Mouse (Mus musculus): ENCODE measurements around the gene Gja8. TPM values are rescaled to one million over a fixed set of nuclear protein-coding genes. Genes with fewer than 3 reads are reported as not detected.

Gene Gja8
- polyA plus RNA-seq, 1 experiment from 2014 or later: 0.07 TPM

DNA sequence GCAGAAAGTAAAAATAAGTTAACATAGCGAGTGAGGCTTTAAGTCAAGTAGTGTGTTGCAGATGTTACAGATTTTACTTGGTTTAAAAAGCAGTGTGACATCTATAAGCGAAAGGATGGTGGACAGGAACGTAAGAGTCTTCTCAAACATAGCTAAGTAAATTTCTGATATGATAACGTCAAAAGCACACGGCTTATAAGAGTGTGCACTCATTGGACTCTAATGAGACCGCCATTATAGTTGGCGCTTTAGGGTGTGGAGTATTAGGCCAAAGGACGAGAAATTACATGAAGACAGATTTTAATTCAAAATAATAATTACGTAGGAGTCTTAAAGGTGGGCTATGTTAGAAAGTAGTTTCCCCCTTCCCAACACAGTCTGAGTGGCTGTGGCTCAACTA lies 20.2 kb downstream of the Gja8 start:
- H3K27me3 ChIP-seq (ENCODE audit: insufficient read depth, low read length): no peaks in the 10 kb centered on the region
- no peak for ATAC-seq (replicated peaks; ENCODE audit: low FRiP score, low read depth)
- H3K4me1 ChIP-seq (replicated peaks; ENCODE audit: insufficient read depth, low read length): no peaks in the 10 kb centered on the region
- peak overlapping the region; percentile 78 for H3K9ac ChIP-seq (ENCODE audit: low read depth, low read length)
- WGBS: 45% methylated on average over 9 of the region's 9 CpGs
- H3K4me2 ChIP-seq (ENCODE audit: low read length): peak overlapping the region; percentile 76
- no peak for DNase-seq (ENCODE audit: low spot score)
- peak overlapping the region; percentile 81 for H3K4me3 ChIP-seq (replicated peaks; ENCODE audit: low read depth, low read length)
- no peaks in the 10 kb centered on the region for H3K9me3 ChIP-seq (replicated peaks; ENCODE audit: low read length)
- H3K27ac ChIP-seq: no peak overlapping the region
- no peak for TF ChIP-seq CTCF (IDR thresholded peaks at IDR 0.05; ENCODE audit: low read depth)
- no peaks in the 10 kb centered on the region for H3K36me3 ChIP-seq (ENCODE audit: insufficient read depth, low read length)

DNA sequence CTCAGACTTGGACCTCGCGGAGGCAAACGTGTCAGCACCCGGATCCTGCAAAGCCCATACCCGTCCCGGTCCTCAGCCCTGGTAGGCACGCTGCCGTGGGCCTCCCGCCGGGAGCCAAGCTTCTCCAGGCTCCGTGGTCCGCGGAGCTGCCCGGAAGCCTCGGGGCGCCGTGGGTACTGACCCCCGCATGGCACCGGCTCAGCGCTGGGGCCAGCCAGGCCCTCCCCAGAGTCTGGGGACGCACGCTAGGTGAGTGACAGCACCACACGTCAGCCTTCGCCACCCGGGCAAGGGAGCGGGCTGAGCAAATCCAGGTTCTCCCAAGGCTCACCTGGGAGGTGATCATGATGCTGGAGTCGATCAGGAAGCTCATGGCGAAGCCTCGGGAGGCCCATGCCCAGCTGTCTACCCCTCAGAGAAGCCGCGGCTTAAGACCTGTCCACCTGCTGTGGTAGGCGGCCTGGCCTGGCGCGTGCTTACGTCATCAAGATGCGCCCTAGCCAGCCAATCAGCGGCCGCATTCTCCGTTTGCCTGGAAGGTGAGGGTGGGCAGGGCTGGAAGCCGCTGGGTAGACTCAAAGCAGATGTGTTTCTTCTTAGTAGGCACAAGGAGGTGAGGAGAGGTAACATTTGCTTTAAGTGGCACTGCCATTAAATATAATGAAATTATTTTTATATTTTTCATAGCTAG lies 20.8 kb downstream of the Gja8 start, which contains the start of gene Gpr89:
Gene Gpr89 (minus strand): TSS at position 496 of the 691 bp plus-strand sequence.
- no peak within 1 kb of the TSS for H3K27ac ChIP-seq
- DNase-seq (ENCODE audit: low spot score) (peak; percentile 93), ATAC-seq (replicated peaks; ENCODE audit: low FRiP score, low read depth) (peak; percentile 96)
- peak within 1 kb of the TSS; percentile 78 for H3K9ac ChIP-seq (ENCODE audit: low read depth, low read length)
- no peak for TF ChIP-seq CTCF (IDR thresholded peaks at IDR 0.05; ENCODE audit: low read depth)
- H3K4me1 ChIP-seq (replicated peaks; ENCODE audit: insufficient read depth, low read length): no peaks in the 10 kb centered on the region
- no peaks in the 10 kb centered on the region for H3K27me3 ChIP-seq (ENCODE audit: insufficient read depth, low read length)
- WGBS: under 1% methylated on average over 40 of the region's 40 CpGs
- H3K9me3 ChIP-seq (replicated peaks; ENCODE audit: low read length): no peaks in the 10 kb centered on the region
- H3K4me3 ChIP-seq (replicated peaks; ENCODE audit: low read depth, low read length): peak within 1 kb of the TSS; percentile 81
- peak within 1 kb of the TSS; percentile 76 for H3K4me2 ChIP-seq (ENCODE audit: low read length)
- H3K36me3 ChIP-seq (ENCODE audit: insufficient read depth, low read length): no peaks in the 10 kb centered on the region

DNA sequence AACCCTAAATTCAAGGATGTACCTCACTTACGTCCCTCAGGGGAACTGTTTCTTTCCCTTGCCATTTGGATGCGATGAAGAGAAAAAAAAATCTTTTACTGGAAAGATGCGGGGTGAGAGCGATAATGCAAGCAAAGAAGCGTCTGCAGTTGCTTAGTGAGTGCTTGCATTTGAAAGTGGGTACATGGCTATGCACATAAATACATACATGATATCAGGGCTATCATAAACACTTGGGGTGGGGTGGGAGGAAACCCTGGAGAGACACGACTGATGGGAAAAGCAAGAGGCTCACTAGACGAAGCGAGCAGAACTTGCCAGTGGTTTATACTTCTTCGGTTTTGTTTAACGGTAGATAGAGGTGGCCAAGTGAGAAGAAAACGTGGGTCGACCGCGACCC lies 21.4 kb downstream of the Gja8 start, which contains the start of gene Gja5:
Gene Gja5 (plus strand): TSS at position 301 of the 400 bp plus-strand sequence.
- no peak for ATAC-seq (replicated peaks; ENCODE audit: low FRiP score, low read depth)
- WGBS: 14% methylated on average over 14 of the region's 14 CpGs

DNA sequence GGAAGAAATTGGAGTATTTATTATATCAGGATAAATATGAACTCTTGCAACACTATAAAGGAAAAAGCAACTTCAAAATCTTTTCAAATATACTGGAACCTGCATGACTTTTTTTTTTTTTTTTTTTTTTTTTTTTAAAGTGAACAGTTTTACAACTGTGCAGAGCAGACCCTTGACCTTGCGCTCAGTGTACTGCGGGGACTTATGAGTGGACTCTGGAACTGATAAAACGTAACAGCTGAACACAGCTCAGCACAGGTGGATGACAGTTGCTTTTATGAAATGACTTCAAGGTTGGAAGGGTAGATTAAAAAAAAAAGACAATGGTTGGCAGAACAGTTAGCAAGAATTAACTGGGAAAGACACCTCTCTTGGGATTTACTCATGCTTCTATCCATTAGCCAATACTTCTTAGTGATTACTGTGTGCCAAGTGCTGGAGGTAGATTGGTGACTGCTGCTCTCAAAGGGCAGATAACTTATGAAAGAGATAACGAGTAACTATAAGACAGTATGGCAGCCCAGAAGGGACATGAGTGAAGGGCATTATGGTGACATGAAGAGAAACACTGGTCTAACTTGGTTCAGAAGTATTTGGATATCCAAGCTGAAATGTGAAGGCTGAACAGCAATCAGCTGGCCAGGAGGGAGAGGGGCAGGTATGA lies 23.4 kb downstream of the Gja8 start:
- no peak for DNase-seq (ENCODE audit: low spot score)
- H3K27ac ChIP-seq: no peak overlapping the region

More for the DNA sequence above, 21.4 kb downstream of the Gja8 start, which contains the start of gene Gja5:
- Histone ChIP-seq H3K36me3 (ENCODE audit: insufficient read depth, low read length) (no peaks in the 10 kb centered on the region), H3K4me3 (replicated peaks; ENCODE audit: low read depth, low read length) (peak within 1 kb of the TSS; percentile 81), H3K27me3 (ENCODE audit: insufficient read depth, low read length) (no peaks in the 10 kb centered on the region), H3K9ac (ENCODE audit: low read depth, low read length) (peak within 1 kb of the TSS; percentile 78), H3K27ac (no peak within 1 kb of the TSS), H3K4me1 (replicated peaks; ENCODE audit: insufficient read depth, low read length) (no peaks in the 10 kb centered on the region), H3K9me3 (replicated peaks; ENCODE audit: low read length) (no peaks in the 10 kb centered on the region), H3K4me2 (ENCODE audit: low read length) (peak within 1 kb of the TSS; percentile 76)
- no peak for TF ChIP-seq CTCF (IDR thresholded peaks at IDR 0.05; ENCODE audit: low read depth)
- DNase-seq (ENCODE audit: low spot score): no peak

DNA sequence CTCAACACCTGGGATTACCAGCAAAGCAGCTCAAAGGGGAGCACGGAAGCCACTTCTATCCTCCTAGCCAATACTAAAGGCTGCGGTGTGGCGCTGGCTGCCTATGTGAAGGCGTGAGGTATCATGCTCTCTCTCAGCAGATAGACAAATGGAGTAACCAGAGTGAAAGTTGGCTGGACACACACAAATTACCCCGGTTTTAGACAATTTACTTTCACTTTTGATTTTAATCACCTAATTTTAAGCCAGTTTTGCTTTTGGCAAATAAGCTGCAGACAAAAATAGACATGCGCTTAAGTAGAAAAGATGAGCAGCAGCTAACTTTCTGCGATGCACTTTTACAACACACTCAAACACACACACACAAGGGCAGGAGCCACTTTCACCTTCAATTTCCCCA lies 42.1 kb downstream of the Gja8 start:
- Histone ChIP-seq H3K27ac (no peak overlapping the region), H3K4me1 (replicated peaks; ENCODE audit: insufficient read depth, low read length) (no peaks in the 10 kb centered on the region), H3K4me3 (replicated peaks; ENCODE audit: low read depth, low read length) (no peak overlapping the region), H3K36me3 (ENCODE audit: insufficient read depth, low read length) (peaks cover 16% of the 10 kb centered on the region), H3K27me3 (ENCODE audit: insufficient read depth, low read length) (no peaks in the 10 kb centered on the region), H3K9ac (ENCODE audit: low read depth, low read length) (no peak overlapping the region), H3K4me2 (ENCODE audit: low read length) (no peak overlapping the region), H3K9me3 (replicated peaks; ENCODE audit: low read length) (no peaks in the 10 kb centered on the region)
- 96% methylated on average over 7 of the region's 7 CpGs for WGBS
- DNase-seq (ENCODE audit: low spot score): no peak
- TF ChIP-seq CTCF (IDR thresholded peaks at IDR 0.05; ENCODE audit: low read depth): no peak
- ATAC-seq (replicated peaks; ENCODE audit: low FRiP score, low read depth): no peak

More for the DNA sequence above, 23.4 kb downstream of the Gja8 start:
- Histone ChIP-seq H3K4me3 (replicated peaks; ENCODE audit: low read depth, low read length) (no peak overlapping the region), H3K9ac (ENCODE audit: low read depth, low read length) (no peak overlapping the region), H3K36me3 (ENCODE audit: insufficient read depth, low read length) (peaks cover 4% of the 10 kb centered on the region; the same call in 1 of the 2 replicates), H3K9me3 (replicated peaks; ENCODE audit: low read length) (no peaks in the 10 kb centered on the region), H3K4me2 (ENCODE audit: low read length) (no peak overlapping the region), H3K4me1 (replicated peaks; ENCODE audit: insufficient read depth, low read length) (no peaks in the 10 kb centered on the region), H3K27me3 (ENCODE audit: insufficient read depth, low read length) (no peaks in the 10 kb centered on the region)
- 72% methylated on average over 4 of the region's 4 CpGs for WGBS
- ATAC-seq (replicated peaks; ENCODE audit: low FRiP score, low read depth): no peak
- no peak for TF ChIP-seq CTCF (IDR thresholded peaks at IDR 0.05; ENCODE audit: low read depth)

DNA sequence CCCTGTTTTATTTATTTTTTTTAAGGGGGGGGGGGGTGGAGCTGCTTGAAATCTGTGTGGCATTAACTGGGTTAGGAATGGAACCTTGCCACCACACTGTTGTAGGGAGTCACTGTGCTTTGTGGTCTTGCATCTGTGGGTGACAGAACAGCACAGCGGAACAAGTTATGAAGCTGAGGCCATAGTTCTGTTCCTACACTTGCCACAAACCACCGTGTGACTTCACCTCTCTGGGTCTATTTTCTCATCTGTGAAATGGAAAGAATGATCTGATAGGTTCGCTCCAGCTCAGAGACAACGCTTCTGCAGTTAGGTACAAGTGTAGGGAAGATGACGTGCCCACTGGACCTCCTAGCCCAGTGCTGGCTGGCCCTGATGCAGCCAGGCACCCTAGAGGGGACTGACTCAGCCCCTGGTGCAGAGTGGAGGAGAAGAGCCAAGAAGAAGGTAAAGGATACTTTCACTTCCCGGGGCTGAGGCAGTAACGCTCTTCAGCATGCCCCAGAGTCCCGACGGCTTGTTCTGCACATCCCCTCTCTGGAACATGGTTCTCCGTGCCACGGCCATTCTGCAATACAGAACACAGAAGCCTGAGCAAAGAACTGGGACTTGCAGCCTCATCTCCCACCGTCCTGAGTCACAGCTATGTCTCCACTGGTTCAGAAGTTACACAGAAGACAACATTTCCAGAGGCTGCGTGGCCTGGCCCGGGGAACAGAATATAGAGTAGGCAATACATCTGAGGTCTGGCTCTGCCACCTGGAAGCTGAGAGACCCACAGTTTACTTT lies 43.6 kb downstream of the Gja8 start:
- no peak for TF ChIP-seq CTCF (IDR thresholded peaks at IDR 0.05; ENCODE audit: low read depth)
- no peak overlapping the region for H3K4me2 ChIP-seq (ENCODE audit: low read length)
- no peaks in the 10 kb centered on the region for H3K9me3 ChIP-seq (replicated peaks; ENCODE audit: low read length)
- DNase-seq (ENCODE audit: low spot score) (no peak), ATAC-seq (replicated peaks; ENCODE audit: low FRiP score, low read depth) (no peak)
- H3K9ac ChIP-seq (ENCODE audit: low read depth, low read length): no peak overlapping the region
- 94% methylated on average over 14 of the region's 14 CpGs for WGBS
- H3K4me1 ChIP-seq (replicated peaks; ENCODE audit: insufficient read depth, low read length): no peaks in the 10 kb centered on the region
- no peak overlapping the region for H3K27ac ChIP-seq
- peaks cover 15% of the 10 kb centered on the region for H3K36me3 ChIP-seq (ENCODE audit: insufficient read depth, low read length)
- H3K4me3 ChIP-seq (replicated peaks; ENCODE audit: low read depth, low read length): no peak overlapping the region
- no peaks in the 10 kb centered on the region for H3K27me3 ChIP-seq (ENCODE audit: insufficient read depth, low read length)
